Mouse (Mus musculus): ENCODE measurements around the gene Rspo4. TPM values are rescaled to one million over a fixed set of nuclear protein-coding genes. Genes with fewer than 3 reads are reported as not detected.

Gene Rspo4
- total RNA-seq, 1 experiment: 0.18 TPM

GRCm38 (mm10) chr2:151879760-151880159 lies 37.0 kb downstream of the Rspo4 start:
- DNase-seq (ENCODE audit: low read depth, low spot score): peak; percentile 65
- H3K9me3 ChIP-seq (ENCODE audit: control insufficient read depth, insufficient read depth, low read depth, low read length): no peaks in the 10 kb centered on the region

GRCm38 (mm10) chr2:151891031-151891430 lies 48.3 kb downstream of the Rspo4 start:
- no peak overlapping the region for H3K9ac ChIP-seq (ENCODE audit: insufficient read depth, low read depth, low read length, poor library complexity, severe bottlenecking)
- no peaks in the 10 kb centered on the region for H3K9me3 ChIP-seq (ENCODE audit: control insufficient read depth, insufficient read depth, low read depth, low read length)
- DNase-seq (ENCODE audit: low read depth, low spot score): no peak
- H3K4me3 ChIP-seq (ENCODE audit: insufficient read depth in 1 of 2, low read depth in 1 of 2, low read length in 2 of 2, poor library complexity in 1 of 2, severe bottlenecking in 1 of 2): no peak overlapping the region
- TF ChIP-seq ZNF384 (IDR thresholded peaks at IDR 0.05; ENCODE audit: low read depth, low read length) (no peak), MAFK (IDR thresholded peaks at IDR 0.05; ENCODE audit: insufficient read depth, low read depth, low read length) (no peak), ZC3H11A (IDR thresholded peaks at IDR 0.05; ENCODE audit: borderline replicate concordance, low read depth, low read length) (no peak)
- H3K36me3 ChIP-seq (ENCODE audit: control insufficient read depth, insufficient read depth, low read length, poor library complexity, severe bottlenecking): no peaks in the 10 kb centered on the region
- H3K27ac ChIP-seq (ENCODE audit: insufficient read depth, low read depth, low read length, poor library complexity, severe bottlenecking): no peak overlapping the region
- no peaks in the 10 kb centered on the region for H3K4me1 ChIP-seq (ENCODE audit: control insufficient read depth in 2 of 2, insufficient read depth in 2 of 2, low read length in 2 of 2, poor library complexity in 1 of 2)
- in situ Hi-C loops (cut with MboI; ENCODE audit: low sequenced_read_pairs in 2 of 2, unreplicated experiment in 2 of 2): no loop called here

More at GRCm38 (mm10) chr2:151879760-151880159, 37.0 kb downstream of the Rspo4 start:
- H3K4me1 ChIP-seq (ENCODE audit: control insufficient read depth in 2 of 2, insufficient read depth in 2 of 2, low read length in 2 of 2, poor library complexity in 1 of 2): peaks cover 0 to 2% of the 10 kb centered on the region in 2 experiments; a peak in 1 of 4 replicates
- H3K4me3 ChIP-seq (ENCODE audit: insufficient read depth in 1 of 2, low read depth in 1 of 2, low read length in 2 of 2, poor library complexity in 1 of 2, severe bottlenecking in 1 of 2): no peak overlapping the region
- no peak overlapping the region for H3K9ac ChIP-seq (ENCODE audit: insufficient read depth, low read depth, low read length, poor library complexity, severe bottlenecking)
- no peaks in the 10 kb centered on the region for H3K36me3 ChIP-seq (ENCODE audit: control insufficient read depth, insufficient read depth, low read length, poor library complexity, severe bottlenecking)
- in situ Hi-C loops (cut with MboI; ENCODE audit: low sequenced_read_pairs in 2 of 2, unreplicated experiment in 2 of 2): loop anchor here in 1 of 2 experiments (10.0 kb wide), 1 partner anchor 115 kb away; the partner anchor contains the start of gene Slc52a3
- H3K27ac ChIP-seq (ENCODE audit: insufficient read depth, low read depth, low read length, poor library complexity, severe bottlenecking): no peak overlapping the region
- no peak for TF ChIP-seq HCFC1 (IDR thresholded peaks at IDR 0.05; ENCODE audit: borderline replicate concordance, insufficient read depth, low read length)
- no peak for TF ChIP-seq ZC3H11A (IDR thresholded peaks at IDR 0.05; ENCODE audit: borderline replicate concordance, low read depth, low read length)

- H3K4me3 ChIP-seq (ENCODE audit: insufficient read depth in 1 of 2, low read depth in 1 of 2, low read length in 2 of 2, poor library complexity in 1 of 2, severe bottlenecking in 1 of 2): no peak overlapping the region
- H3K27ac ChIP-seq (ENCODE audit: insufficient read depth, low read depth, low read length, poor library complexity, severe bottlenecking): no peak overlapping the region
- TF ChIP-seq ZNF384 (IDR thresholded peaks at IDR 0.05; ENCODE audit: low read depth, low read length) (no peak), MAFK (IDR thresholded peaks at IDR 0.05; ENCODE audit: insufficient read depth, low read depth, low read length) (no peak), CHD2 (IDR thresholded peaks at IDR 0.05; ENCODE audit: low read depth, low read length) (no peak), ZC3H11A (IDR thresholded peaks at IDR 0.05; ENCODE audit: borderline replicate concordance, low read depth, low read length) (no peak), HCFC1 (IDR thresholded peaks at IDR 0.05; ENCODE audit: borderline replicate concordance, insufficient read depth, low read length) (no peak)
- in situ Hi-C loops (cut with MboI; ENCODE audit: low sequenced_read_pairs in 2 of 2, unreplicated experiment in 2 of 2): no loop called here
- no peak for DNase-seq (ENCODE audit: low read depth, low spot score)
- no peaks in the 10 kb centered on the region for H3K36me3 ChIP-seq (ENCODE audit: control insufficient read depth, insufficient read depth, low read length, poor library complexity, severe bottlenecking)
- no peaks in the 10 kb centered on the region for H3K9me3 ChIP-seq (ENCODE audit: control insufficient read depth, insufficient read depth, low read depth, low read length)
- no peak overlapping the region for H3K9ac ChIP-seq (ENCODE audit: insufficient read depth, low read depth, low read length, poor library complexity, severe bottlenecking)
- no peaks in the 10 kb centered on the region for H3K4me1 ChIP-seq (ENCODE audit: control insufficient read depth in 2 of 2, insufficient read depth in 2 of 2, low read length in 2 of 2, poor library complexity in 1 of 2)
Measured at GRCm38 (mm10) chr2:151893122-151893774, 50.5 kb downstream of the Rspo4 start.

GRCm38 (mm10) chr2:151894209-151894980 lies 51.7 kb downstream of the Rspo4 start:
- Histone ChIP-seq H3K9ac (ENCODE audit: insufficient read depth, low read depth, low read length, poor library complexity, severe bottlenecking) (no peak overlapping the region), H3K4me1 (ENCODE audit: control insufficient read depth in 2 of 2, insufficient read depth in 2 of 2, low read length in 2 of 2, poor library complexity in 1 of 2) (no peaks in the 10 kb centered on the region), H3K4me3 (ENCODE audit: insufficient read depth in 1 of 2, low read depth in 1 of 2, low read length in 2 of 2, poor library complexity in 1 of 2, severe bottlenecking in 1 of 2) (no peak overlapping the region), H3K9me3 (ENCODE audit: control insufficient read depth, insufficient read depth, low read depth, low read length) (no peaks in the 10 kb centered on the region), H3K27ac (ENCODE audit: insufficient read depth, low read depth, low read length, poor library complexity, severe bottlenecking) (no peak overlapping the region), H3K36me3 (ENCODE audit: control insufficient read depth, insufficient read depth, low read length, poor library complexity, severe bottlenecking) (no peaks in the 10 kb centered on the region)
- in situ Hi-C loops (cut with MboI; ENCODE audit: low sequenced_read_pairs in 2 of 2, unreplicated experiment in 2 of 2): no loop called here
- TF ChIP-seq HCFC1 (IDR thresholded peaks at IDR 0.05; ENCODE audit: borderline replicate concordance, insufficient read depth, low read length) (no peak), ZC3H11A (IDR thresholded peaks at IDR 0.05; ENCODE audit: borderline replicate concordance, low read depth, low read length) (no peak), MAFK (IDR thresholded peaks at IDR 0.05; ENCODE audit: insufficient read depth, low read depth, low read length) (no peak), ZNF384 (IDR thresholded peaks at IDR 0.05; ENCODE audit: low read depth, low read length) (no peak), CHD2 (IDR thresholded peaks at IDR 0.05; ENCODE audit: low read depth, low read length) (no peak)
- no peak for DNase-seq (ENCODE audit: low read depth, low spot score)
